Mouse (Mus musculus): ENCODE results near the gene Litaf.
"Not testable (repeated sequence)": the region's sequence is repeated elsewhere in the genome, so short reads cannot be mapped to it uniquely, and the experiment has no call there.

Litaf gene

GRCm38 (mm10) chr16:11023618-11024017, 42.3 kb downstream of the Litaf start:
- in situ Hi-C loops (cut with MboI, MseI), result no loop called here

GRCm38 (mm10) chr16:11022113-11022489, 43.9 kb downstream of the Litaf start:
- in situ Hi-C loops (cut with MboI, MseI), result no loop called here

GRCm38 (mm10) chr16:11021403-11022112, 44.4 kb downstream of the Litaf start:
- in situ Hi-C loops (cut with MboI, MseI), result no loop called here

- in situ Hi-C loops (cut with MboI, MseI), result no loop called here
These were observed 48.0 kb downstream of the Litaf start for GRCm38 (mm10) chr16:11017807-11018595.

GRCm38 (mm10) chr16:11016353-11016752, 49.6 kb downstream of the Litaf start:
- in situ Hi-C loops (cut with MboI, MseI), result no loop called here

- in situ Hi-C loops (cut with MboI, MseI), result no loop called here
These were observed 51.5 kb downstream of the Litaf start for GRCm38 (mm10) chr16:11014407-11014806.

GRCm38 (mm10) chr16:11013464-11014147, 52.4 kb downstream of the Litaf start:
- in situ Hi-C loops (cut with MboI, MseI), result not testable (repeated sequence)

GRCm38 (mm10) chr16:11012571-11013463, 53.1 kb downstream of the Litaf start:
- in situ Hi-C loops (cut with MboI, MseI), result no loop called here

- in situ Hi-C loops (cut with MboI, MseI), result no loop called here
These were observed 54.0 kb downstream of the Litaf start for GRCm38 (mm10) chr16:11011939-11012338.

- in situ Hi-C loops (cut with MboI, MseI), result no loop called here
These were observed 54.8 kb downstream of the Litaf start for GRCm38 (mm10) chr16:11011206-11011605.

GRCm38 (mm10) chr16:11010270-11010669, 55.7 kb downstream of the Litaf start:
- in situ Hi-C loops (cut with MboI, MseI), result no loop called here

- in situ Hi-C loops (cut with MboI, MseI), result no loop called here
These were observed 57.6 kb downstream of the Litaf start for GRCm38 (mm10) chr16:11008162-11008991.

GRCm38 (mm10) chr16:11006100-11006499, 59.9 kb downstream of the Litaf start:
- in situ Hi-C loops (cut with MboI, MseI), result no loop called here

GRCm38 (mm10) chr16:11001703-11002659, 64.0 kb downstream of the Litaf start:
- in situ Hi-C loops (cut with MboI, MseI), result no loop called here

GRCm38 (mm10) chr16:10999809-11000208, 66.1 kb downstream of the Litaf start:
- in situ Hi-C loops (cut with MboI, MseI), result no loop called here

GRCm38 (mm10) chr16:10998224-10998623, 67.7 kb downstream of the Litaf start:
- in situ Hi-C loops (cut with MboI, MseI), result no loop called here

- in situ Hi-C loops (cut with MboI, MseI), result no loop called here
These were observed 69.4 kb downstream of the Litaf start for GRCm38 (mm10) chr16:10996576-10996975.

GRCm38 (mm10) chr16:10993032-10993744, 72.8 kb downstream of the Litaf start:
- in situ Hi-C loops (cut with MboI, MseI), result no loop called here
